Mouse (Mus musculus) liver, postnatal 0 days (tissue): Measurements from ENCODE around the gene Syt6.

ENCODE experiments used
- CTCF ChIP-seq: sonication (generic); IDR thresholded peaks from 2 replicates; pipeline ENCODE4 v1.5.1; 2016; ENCODE audit warnings: antibody characterized with exemption, low read depth
- EP300 ChIP-seq: IDR thresholded peaks from 2 replicates; pipeline ENCODE4 v1.6.1; 2016; ENCODE audit warnings: antibody characterized with exemption, low read depth, mild to moderate bottlenecking

DNA sequence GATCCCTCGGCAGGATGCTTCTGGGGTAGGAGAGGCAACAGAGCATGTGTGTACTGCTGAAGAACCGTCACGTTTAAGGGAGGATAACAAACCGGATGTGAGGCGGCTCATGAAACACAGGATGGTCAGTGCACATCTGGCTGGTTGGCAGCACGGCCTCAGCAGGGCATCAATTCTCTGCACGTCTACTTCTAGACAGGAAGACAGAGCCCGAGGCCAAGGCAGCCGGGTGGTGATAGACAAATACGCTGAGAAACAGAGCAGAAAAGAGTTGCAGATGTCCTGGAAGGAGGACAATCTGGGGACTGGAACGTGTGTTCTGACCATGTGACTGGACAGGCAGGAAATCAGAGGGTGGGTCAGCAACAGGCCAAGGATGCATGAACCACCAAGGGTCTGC lies 45.1 kb downstream of the Syt6 start:
- TF ChIP-seq CTCF (no peak), EP300 (no peak)
